Mouse (Mus musculus) bone marrow, adult 2 months (tissue): ENCODE data around the gene Rabep1.

ENCODE experiments used
- CTCF ChIP-seq: fragments of 200-500 bp; IDR thresholded peaks from 2 replicates; pipeline ENCODE4 v1.5.1; 2011; ENCODE audit warnings: low read length, control low read depth; ENCODE audit not compliant: control insufficient read depth, insufficient read depth
- POLR2A ChIP-seq: fragments of 200-500 bp; IDR thresholded peaks from 2 replicates; pipeline ENCODE4 v1.6.1; 2011; ENCODE audit warnings: low read depth, mild to moderate bottlenecking, control low read depth, low read length, borderline replicate concordance; ENCODE audit not compliant: control insufficient read depth

DNA sequence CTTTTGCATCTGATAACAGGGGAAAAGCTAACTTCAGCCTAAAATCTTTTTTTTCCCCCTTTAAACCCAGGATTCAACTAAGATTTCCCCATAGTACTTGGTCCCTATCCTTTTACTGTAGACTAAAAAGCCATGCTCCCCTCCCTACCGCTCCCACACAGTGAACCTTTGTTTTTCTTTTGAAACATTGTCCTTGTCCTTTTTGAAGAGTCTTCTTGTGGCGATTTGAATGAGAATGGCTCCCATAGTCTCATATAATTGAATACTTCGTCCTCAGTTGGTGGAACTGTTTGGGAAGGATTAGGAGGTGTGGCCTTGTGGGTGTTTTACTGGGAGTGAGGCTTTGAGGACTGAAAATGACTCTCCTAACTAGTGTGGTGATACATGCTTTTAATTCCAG is 10.7 kb upstream of the Rabep1 start:
- no peak for TF ChIP-seq POLR2A
- no peak for TF ChIP-seq CTCF
